Mouse (Mus musculus): ENCODE measurements around the gene Slc22a3. TPM values are rescaled to one million over a fixed set of nuclear protein-coding genes. Genes with fewer than 3 reads are reported as not detected.

Gene Slc22a3
- polyA plus RNA-seq, 1 experiment from 2014 or later = 1.00 TPM

Other genes with a start within 250 kb of the Slc22a3 start
- gene Map3k4, start 188.9 kb downstream of the Slc22a3 start, polyA plus RNA-seq (2015; fragmentation: Nextera tagmentation; extraction: Ambion mirVana) = 36.4 and 37.1 TPM in 2 replicates
- 0.10 and 0.49 TPM in 2 replicates for gene Plg, start 129.1 kb downstream of the Slc22a3 start, polyA plus RNA-seq (2015; fragmentation: Nextera tagmentation; extraction: Ambion mirVana)
- 0.23 and 0.24 TPM in 2 replicates for gene Slc22a2, start 76.4 kb upstream of the Slc22a3 start, polyA plus RNA-seq (2015; fragmentation: Nextera tagmentation; extraction: Ambion mirVana)
- gene Slc22a1, start 168.1 kb upstream of the Slc22a3 start, polyA plus RNA-seq (2015; fragmentation: Nextera tagmentation; extraction: Ambion mirVana) = not detected in 2 replicates

Measured in neural tube, embryonic 15.5 days (tissue).